Mouse (Mus musculus) lung, postnatal 0 days (tissue): ENCODE results near the gene Itgb5. TPM values are rescaled to one million over a fixed set of nuclear protein-coding genes. Genes with fewer than 3 reads are reported as not detected.
A peak's percentile ranks its signal among the peaks of the same experiment; 100 is the strongest.

Experiments
- ATAC-seq: fragments of 200-750 bp; cut with Nextera tagmentation; 2 replicates; pipeline ENCODE4 v1.8.0; 2017; ENCODE audit warnings: moderate library complexity
- DNase-seq: peaks from one replicate; pipeline ENCODE4 v3.0.0-alpha.2; 2016; ENCODE audit warnings: low spot score
- H3K27ac ChIP-seq: fragments of 300-500 bp; sonication (generic); 2 replicates; pipeline ENCODE4 v1.5.1; 2014; ENCODE audit warnings: antibody characterized with exemption, mild to moderate bottlenecking, low read length, mixed read lengths
- H3K27me3 ChIP-seq: fragments of 300-500 bp; sonication (generic); replicated peaks from 2 replicates; pipeline ENCODE4 v1.6.1; 2014; ENCODE audit warnings: low read length, mixed read lengths; ENCODE audit not compliant: insufficient read depth
- H3K36me3 ChIP-seq: fragments of 300-500 bp; sonication (generic); 2 replicates; pipeline ENCODE4 v1.6.1; 2014; ENCODE audit warnings: low read length, mixed read lengths; ENCODE audit not compliant: insufficient read depth
- H3K4me1 ChIP-seq: fragments of 300-500 bp; sonication (generic); 2 replicates; pipeline ENCODE4 v1.6.1; 2014; ENCODE audit warnings: antibody characterized with exemption, low read depth, low read length, mixed read lengths; ENCODE audit not compliant: insufficient read depth
- H3K4me2 ChIP-seq: fragments of 300-500 bp; sonication (generic); replicated peaks from 2 replicates; pipeline ENCODE4 v1.6.1; 2014; ENCODE audit warnings: low read depth, mild to moderate bottlenecking, low read length, moderate library complexity, mixed read lengths
- H3K4me3 ChIP-seq: fragments of 300-500 bp; sonication (generic); 2 replicates; pipeline ENCODE4 v1.5.1; 2014; ENCODE audit warnings: low read depth, low read length
- H3K9ac ChIP-seq: fragments of 300-500 bp; sonication (generic); replicated peaks from 2 replicates; pipeline ENCODE4 v1.6.1; 2014; ENCODE audit warnings: low read depth, mild to moderate bottlenecking
- H3K9me3 ChIP-seq: fragments of 300-500 bp; sonication (generic); 2 replicates; pipeline ENCODE4 v1.6.1; 2016; ENCODE audit warnings: low read length, mixed read lengths
- CTCF ChIP-seq: IDR thresholded peaks from 2 replicates; pipeline ENCODE4 v1.5.1; 2016; ENCODE audit warnings: antibody characterized with exemption, mild to moderate bottlenecking
- EP300 ChIP-seq: IDR thresholded peaks from 2 replicates; pipeline ENCODE4 v1.6.1; 2016; ENCODE audit warnings: antibody characterized with exemption, mild to moderate bottlenecking, control low read depth
- WGBS: fragments of 180-500 bp; shearing (Covaris S2); extraction: QIAGEN DNeasy Blood & Tissue Kit; methylation state at CpG from one replicate; pipeline ENCODE4 v1.1.7; 2014; 5-methylcytosine and 5-hydroxymethylcytosine counted together
- polyA plus RNA-seq: library from polyadenylated mRNA; unstranded; fragments of >200 nt; fragmentation: Nextera tagmentation; extraction: Ambion mirVana; gene quantifications from 2 replicates; pipeline ENCODE4 v1.2.1, GENCODE M21; 2015

Gene Itgb5
- polyA plus RNA-seq, 1 experiment from 2014 or later, result 34.5 TPM

GRCm38 (mm10) chr16:33922111-33923000, 92.9 kb downstream of the Itgb5 start:
- DNase-seq (peak; percentile 49), ATAC-seq (peak; percentile 46)
- TF ChIP-seq EP300 (no peak), CTCF (no peak)
- H3K9me3 ChIP-seq, result no peaks in the 10 kb centered on the region
- H3K27me3 ChIP-seq, result no peaks in the 10 kb centered on the region
- peak overlapping the region; percentile 33 for H3K27ac ChIP-seq
- H3K9ac ChIP-seq, result no peak overlapping the region
- no peak overlapping the region for H3K4me2 ChIP-seq
- WGBS, result 36% methylated on average over 18 of the region's 18 CpGs
- H3K4me1 ChIP-seq, result no peaks in the 10 kb centered on the region; the same call in 1 of the 2 replicates
- no peak overlapping the region for H3K4me3 ChIP-seq
- no peaks in the 10 kb centered on the region for H3K36me3 ChIP-seq

GRCm38 (mm10) chr16:33923001-33923316, 93.5 kb downstream of the Itgb5 start:
- no peak for ATAC-seq

GRCm38 (mm10) chr16:33923758-33924157, 94.3 kb downstream of the Itgb5 start:
- DNase-seq (no peak), ATAC-seq (no peak)
- Histone ChIP-seq H3K4me3 (no peak overlapping the region), H3K9me3 (no peaks in the 10 kb centered on the region), H3K27me3 (no peaks in the 10 kb centered on the region), H3K4me1 (peaks cover 6% of the 10 kb centered on the region; the same call in 1 of the 2 replicates), H3K27ac (no peak overlapping the region), H3K36me3 (no peaks in the 10 kb centered on the region), H3K4me2 (no peak overlapping the region), H3K9ac (no peak overlapping the region)
- TF ChIP-seq EP300, result no peak
- no peak for TF ChIP-seq CTCF
- 84% methylated on average over 8 of the region's 8 CpGs for WGBS

More at GRCm38 (mm10) chr16:33923001-33923316, 93.5 kb downstream of the Itgb5 start:
- H3K4me1 ChIP-seq, result no peaks in the 10 kb centered on the region
- DNase-seq, result no peak
- TF ChIP-seq EP300 (no peak), CTCF (no peak)
- H3K9me3 ChIP-seq, result no peaks in the 10 kb centered on the region
- H3K36me3 ChIP-seq, result no peaks in the 10 kb centered on the region
- H3K4me3 ChIP-seq, result no peak overlapping the region
- H3K27ac ChIP-seq, result no peak overlapping the region
- H3K9ac ChIP-seq, result no peak overlapping the region
- no peak overlapping the region for H3K4me2 ChIP-seq
- no peaks in the 10 kb centered on the region for H3K27me3 ChIP-seq
- WGBS, result 37% methylated on average over 5 of the region's 5 CpGs

GRCm38 (mm10) chr16:33927263-33927824, 97.9 kb downstream of the Itgb5 start:
- Histone ChIP-seq H3K4me1 (peaks cover 15% of the 10 kb centered on the region; the same call in 1 of the 2 replicates), H3K27ac (no peak overlapping the region)
- 53% methylated on average over 6 of the region's 6 CpGs for WGBS

GRCm38 (mm10) chr16:33928788-33929462, 99.5 kb downstream of the Itgb5 start:
- ATAC-seq (peak; percentile 64), DNase-seq (peak; percentile 56)
- no peak overlapping the region for H3K4me3 ChIP-seq
- no peaks in the 10 kb centered on the region for H3K27me3 ChIP-seq
- TF ChIP-seq EP300 (0 out of 2 replicates have a peak, but pooled peaks have one; percentile 42), CTCF (no peak)
- H3K9ac ChIP-seq, result no peak overlapping the region
- H3K4me2 ChIP-seq, result no peak overlapping the region
- H3K4me1 ChIP-seq, result peaks cover 15% of the 10 kb centered on the region; the same call in 1 of the 2 replicates
- 36% methylated on average over 9 of the region's 9 CpGs for WGBS
- no peak overlapping the region for H3K27ac ChIP-seq
- no peaks in the 10 kb centered on the region for H3K36me3 ChIP-seq
- no peaks in the 10 kb centered on the region for H3K9me3 ChIP-seq

More at GRCm38 (mm10) chr16:33927263-33927824, 97.9 kb downstream of the Itgb5 start:
- H3K4me3 ChIP-seq, result no peak overlapping the region
- no peaks in the 10 kb centered on the region for H3K9me3 ChIP-seq
- H3K27me3 ChIP-seq, result no peaks in the 10 kb centered on the region
- ATAC-seq, result no peak
- no peak for TF ChIP-seq EP300
- peak; percentile 30; the same call in 1 of the 2 replicates for TF ChIP-seq CTCF
- H3K36me3 ChIP-seq, result no peaks in the 10 kb centered on the region
- no peak overlapping the region for H3K4me2 ChIP-seq
- H3K9ac ChIP-seq, result no peak overlapping the region
- no peak for DNase-seq

GRCm38 (mm10) chr16:33930785-33931184, 101.3 kb downstream of the Itgb5 start:
- H3K9me3 ChIP-seq, result no peaks in the 10 kb centered on the region

More at GRCm38 (mm10) chr16:33930785-33931184, 101.3 kb downstream of the Itgb5 start:
- ATAC-seq (no peak), DNase-seq (no peak)
- Histone ChIP-seq H3K4me2 (no peak overlapping the region), H3K27me3 (no peaks in the 10 kb centered on the region), H3K4me3 (no peak overlapping the region), H3K9ac (no peak overlapping the region), H3K4me1 (peaks cover 21% of the 10 kb centered on the region; the same call in 1 of the 2 replicates), H3K36me3 (no peaks in the 10 kb centered on the region), H3K27ac (no peak overlapping the region)
- WGBS, result 68% methylated on average over 6 of the region's 6 CpGs
- TF ChIP-seq EP300 (no peak), CTCF (no peak)
